Mouse (Mus musculus) inflammation-experienced regulatory T-cells, adult 6 months (primary cell): ENCODE results near the gene Sec14l1. TPM values are rescaled to one million over a fixed set of nuclear protein-coding genes. Genes with fewer than 3 reads are reported as not detected.

Experiments
- ATAC-seq: one replicate; pipeline ENCODE4 v1.8.0; 2017
- polyA plus RNA-seq, 3 experiments: library from polyadenylated mRNA; unstranded; fragments of 100-300 nt; shearing (Covaris generic); gene quantifications; one replicate each; pipeline ENCODE4 v1.2.1; 2017

The Sec14l1 gene
- polyA plus RNA-seq, 3 experiments from 2014 or later: 20.1 to 25.6 (median 21.9) TPM

DNA sequence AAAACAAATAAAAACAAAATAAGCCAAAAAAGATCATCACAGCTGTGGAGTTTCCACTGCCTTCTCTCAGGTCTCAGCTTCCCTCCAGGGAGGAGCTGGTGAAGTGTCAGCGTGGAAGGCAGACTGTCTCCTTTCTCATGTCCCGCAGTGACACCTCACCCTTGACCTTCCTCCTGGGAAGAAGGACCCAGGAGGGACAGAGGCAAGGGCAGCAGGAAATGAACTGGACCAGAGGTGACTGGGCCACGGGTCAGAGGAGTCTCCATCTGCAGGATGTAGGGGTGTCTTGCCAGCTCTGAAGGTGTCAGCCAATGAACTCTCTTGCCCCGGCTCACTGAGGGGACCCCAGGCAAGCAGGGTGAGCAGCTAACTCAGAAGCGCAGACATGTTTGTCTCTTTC lies 76.6 kb downstream of the Sec14l1 start:
- no peak for ATAC-seq

GRCm38 (mm10) chr11:117194475-117194937 lies 79.5 kb downstream of the Sec14l1 start:
- ATAC-seq: no peak

GRCm38 (mm10) chr11:117195616-117196015 lies 80.6 kb downstream of the Sec14l1 start:
- no peak for ATAC-seq

DNA sequence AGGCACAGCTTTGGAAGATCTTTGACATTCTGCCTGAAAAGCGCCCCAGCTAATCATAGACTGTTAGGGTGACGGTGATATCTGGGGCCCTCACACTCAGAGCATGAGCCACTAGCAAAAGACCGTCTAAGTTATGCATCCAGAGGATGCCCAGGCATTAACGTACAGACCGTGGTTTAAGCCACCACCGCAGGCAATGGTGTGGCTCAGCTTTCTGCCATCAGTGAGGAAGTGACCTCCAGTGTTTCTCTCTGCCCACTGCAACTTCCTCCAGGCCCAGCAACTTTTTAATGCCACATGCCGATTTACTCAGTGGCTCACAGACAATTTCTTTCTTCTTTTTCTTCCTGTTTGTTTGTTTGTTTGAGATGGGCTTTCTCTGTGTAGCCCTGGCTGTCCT lies 81.7 kb downstream of the Sec14l1 start:
- ATAC-seq: no peak

DNA sequence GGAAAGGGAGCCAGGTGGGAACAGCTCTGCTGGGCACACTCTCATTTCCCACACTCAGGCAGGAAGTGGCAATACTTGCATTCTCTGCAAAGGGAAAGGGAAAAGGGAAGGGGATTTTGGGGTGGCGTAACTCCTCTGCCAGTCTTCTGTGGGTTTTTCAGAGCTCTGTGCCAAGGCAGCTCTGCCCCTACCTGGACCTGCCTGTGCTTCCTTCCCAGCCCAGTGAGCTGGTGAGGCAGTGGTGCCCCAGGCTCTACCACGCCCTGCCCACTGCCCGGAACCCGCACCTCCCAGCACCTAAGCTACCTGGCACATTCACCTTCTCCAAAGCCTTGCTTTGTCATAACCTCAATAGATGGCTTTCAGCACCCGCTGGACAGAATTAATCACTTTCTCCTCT lies 83.2 kb downstream of the Sec14l1 start:
- no peak for ATAC-seq

- no peak for ATAC-seq
These were observed 84.6 kb downstream of the Sec14l1 start, which contains the start of gene Sept9 for GRCm38 (mm10) chr11:117199282-117200175. Gene Sept9 (plus strand): TSS chr11:117199661.

DNA sequence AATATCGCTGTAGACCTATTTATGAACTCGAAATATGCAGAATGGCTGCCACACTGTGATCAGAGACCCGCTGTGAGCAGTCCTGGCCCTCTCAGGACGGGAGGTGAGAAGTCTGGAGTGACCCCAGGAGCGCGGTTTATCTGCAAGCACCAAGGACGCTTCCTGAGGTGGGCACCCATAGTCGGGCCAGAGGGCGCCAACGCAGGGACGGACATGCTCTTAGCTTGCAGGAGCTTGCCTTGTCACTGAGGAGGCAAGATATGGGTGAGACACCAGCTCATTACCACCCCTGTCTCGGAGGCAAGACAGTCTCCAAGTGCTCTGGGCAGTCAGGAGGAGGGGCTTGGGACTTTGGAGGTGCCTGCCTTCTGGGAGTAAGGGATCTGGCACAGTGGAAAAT lies 86.9 kb downstream of the Sec14l1 start:
- ATAC-seq: no peak

DNA sequence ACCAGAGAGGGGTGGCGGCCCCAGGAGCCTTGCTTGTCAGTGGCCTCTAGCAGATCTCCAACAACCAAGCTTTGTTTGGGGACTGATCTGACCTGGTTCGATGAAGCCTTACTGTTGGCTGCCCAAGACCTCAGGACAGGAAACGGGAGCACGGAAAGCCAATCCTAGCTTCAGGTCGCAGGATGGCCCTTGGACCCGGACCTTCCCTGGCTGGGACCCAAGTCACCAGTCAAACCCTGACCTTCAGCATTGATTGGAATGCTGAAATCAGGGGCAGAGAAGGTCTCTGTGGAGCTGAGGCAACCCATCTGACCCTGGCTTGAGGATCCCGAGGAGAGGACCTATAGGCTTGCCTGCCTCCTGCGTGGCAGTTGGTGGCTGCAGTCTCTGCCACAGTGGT lies 89.6 kb downstream of the Sec14l1 start:
- no peak for ATAC-seq

GRCm38 (mm10) chr11:117205042-117205441 lies 90.1 kb downstream of the Sec14l1 start:
- ATAC-seq: no peak

DNA sequence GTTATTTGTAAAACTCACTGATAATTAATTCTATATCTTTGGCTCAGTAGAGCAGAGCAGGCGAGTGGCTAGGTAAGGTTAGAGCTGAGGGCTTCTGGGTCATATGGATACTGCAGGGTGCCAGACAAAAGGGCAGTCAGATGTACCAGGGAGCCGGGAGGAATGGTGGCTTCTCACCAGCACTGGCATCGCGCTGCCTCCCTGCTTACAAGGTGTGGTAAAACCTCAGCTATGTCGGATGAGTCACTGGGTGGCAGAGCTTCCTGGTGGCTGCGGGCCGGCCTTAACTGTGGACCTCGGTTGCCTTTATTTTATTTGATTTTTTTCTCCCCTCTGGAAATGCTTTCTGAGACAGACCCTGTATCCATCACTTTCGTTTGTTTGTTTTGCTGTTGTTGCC lies 90.5 kb downstream of the Sec14l1 start:
- ATAC-seq: no peak

- no peak for ATAC-seq
These were observed 92.5 kb downstream of the Sec14l1 start for GRCm38 (mm10) chr11:117207436-117207835.

GRCm38 (mm10) chr11:117208151-117208673 lies 93.2 kb downstream of the Sec14l1 start:
- ATAC-seq: no peak

Other genes starting within 250 kb of the Sec14l1 start
- not detected for gene Mgat5b, start 196.3 kb upstream of the Sec14l1 start, polyA plus RNA-seq
- gene Sept9, start 84.5 kb downstream of the Sec14l1 start, polyA plus RNA-seq: 100 to 1,000 TPM; 313 to 340 (median 332) TPM